Mouse (Mus musculus) neural tube, embryonic 11.5 days (tissue): ENCODE measurements at regions not wholly inside any gene's neighbourhood (a gene's known extent, or its start where the extent isn't known, plus 50 kb on each side); places are given as distances from the start of the nearest gene placed in this dataset.

Experiments used
- ATAC-seq: fragments of 200-750 bp; cut with Nextera tagmentation; 2 replicates; pipeline ENCODE4 v1.8.0; 2017; ENCODE audit warnings: moderate number of reproducible peaks, mild to moderate bottlenecking, moderate TSS enrichment, moderate library complexity; ENCODE audit not compliant: insufficient read depth, low FRiP score, low TSS enrichment
- DNase-seq: peaks from one replicate; pipeline ENCODE4 v3.0.0-alpha.2; 2015; ENCODE audit warnings: low spot score
- H3K27ac ChIP-seq: fragments of 300-500 bp; sonication (generic); 2 replicates; pipeline ENCODE4 v1.5.1; 2014; ENCODE audit warnings: low read depth, mild to moderate bottlenecking, low read length
- H3K27me3 ChIP-seq: fragments of 300-500 bp; sonication (generic); 2 replicates; pipeline ENCODE4 v1.6.1; 2014; ENCODE audit warnings: mild to moderate bottlenecking, low read length, mixed read lengths; ENCODE audit not compliant: control insufficient read depth, insufficient read depth
- H3K36me3 ChIP-seq: fragments of 300-500 bp; sonication (generic); 2 replicates; pipeline ENCODE4 v1.6.1; 2014; ENCODE audit warnings: mild to moderate bottlenecking, low read length, moderate library complexity, mixed read lengths; ENCODE audit not compliant: control insufficient read depth, insufficient read depth
- H3K4me1 ChIP-seq: fragments of 300-500 bp; sonication (generic); 2 replicates; pipeline ENCODE4 v1.6.1; 2014; ENCODE audit warnings: low read length, mixed read lengths; ENCODE audit not compliant: control insufficient read depth, insufficient read depth
- H3K4me2 ChIP-seq: fragments of 300-500 bp; sonication (generic); 2 replicates; pipeline ENCODE4 v1.6.1; 2014; ENCODE audit warnings: low read depth, mild to moderate bottlenecking, moderate library complexity
- H3K4me3 ChIP-seq: fragments of 300-500 bp; sonication (generic); 2 replicates; pipeline ENCODE4 v1.5.1; 2014; ENCODE audit warnings: low read depth, low read length
- H3K9ac ChIP-seq: fragments of 300-500 bp; sonication (generic); 2 replicates; pipeline ENCODE4 v1.6.1; 2014; ENCODE audit warnings: mild to moderate bottlenecking, low read length
- H3K9me3 ChIP-seq: fragments of 300-500 bp; sonication (generic); 2 replicates; pipeline ENCODE4 v1.6.1; 2016; ENCODE audit warnings: low read length; ENCODE audit not compliant: control insufficient read depth
- WGBS: fragments of 180-500 bp; shearing (Covaris S2); extraction: QIAGEN DNeasy Blood & Tissue Kit; methylation state at CpG from one replicate; pipeline ENCODE4 v1.1.7; 2014; 5-methylcytosine and 5-hydroxymethylcytosine counted together

DNA sequence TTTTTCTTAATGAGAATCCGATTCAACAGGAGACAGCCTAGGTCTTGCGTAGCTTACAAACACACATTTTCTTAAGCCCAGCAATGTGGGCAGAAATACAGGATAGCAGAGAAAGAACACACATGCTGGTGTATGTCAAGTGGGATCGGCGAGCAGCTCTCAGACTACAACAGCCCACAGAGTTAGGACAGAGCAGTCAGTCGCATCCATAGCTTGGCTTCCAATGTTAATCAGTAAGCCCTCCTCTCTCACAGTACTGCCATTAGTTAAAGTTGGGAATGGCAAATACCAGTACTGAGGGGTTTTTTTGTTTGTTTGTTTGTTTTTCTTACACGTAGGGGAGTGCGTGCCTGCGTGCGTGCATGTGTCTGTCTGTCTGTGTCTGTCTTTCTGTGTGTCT is 212.0 kb upstream of the Jarid2 start:
- no peak overlapping the region for H3K4me3 ChIP-seq
- no peaks in the 10 kb centered on the region for H3K36me3 ChIP-seq
- H3K27me3 ChIP-seq, result peaks cover 2% of the 10 kb centered on the region; the same call in 1 of the 2 replicates
- DNase-seq (no peak), ATAC-seq (no peak)
- WGBS, result 90% methylated on average over 9 of the region's 9 CpGs
- H3K9ac ChIP-seq, result no peak overlapping the region
- no peak overlapping the region for H3K4me2 ChIP-seq
- H3K9me3 ChIP-seq, result no peaks in the 10 kb centered on the region
- H3K27ac ChIP-seq, result no peak overlapping the region
- no peaks in the 10 kb centered on the region for H3K4me1 ChIP-seq

DNA sequence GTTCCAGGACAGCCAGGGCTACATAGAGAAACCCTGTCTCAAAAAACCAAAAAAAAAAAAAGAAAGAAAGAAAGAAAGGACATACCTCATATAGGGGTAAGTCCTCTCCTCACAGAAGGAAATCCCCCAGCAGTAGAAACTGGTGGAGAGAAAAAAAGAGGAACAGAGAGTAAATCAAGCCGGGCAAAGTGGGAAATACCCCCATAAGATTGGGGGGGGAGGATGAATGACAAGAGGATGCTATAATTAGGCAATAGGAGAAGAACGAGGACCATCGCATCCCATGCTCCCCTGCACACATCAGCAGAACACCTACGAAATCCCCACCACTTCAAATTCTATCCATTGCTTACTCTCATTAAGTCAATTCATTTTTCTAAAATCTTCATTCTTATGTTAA is 211.1 kb upstream of the Jarid2 start:
- ATAC-seq (no peak), DNase-seq (no peak)
- Histone ChIP-seq H3K9me3 (no peaks in the 10 kb centered on the region), H3K4me1 (no peaks in the 10 kb centered on the region), H3K4me2 (no peak overlapping the region), H3K27ac (no peak overlapping the region), H3K4me3 (no peak overlapping the region), H3K27me3 (peaks cover 2% of the 10 kb centered on the region; the same call in 1 of the 2 replicates), H3K9ac (no peak overlapping the region), H3K36me3 (no peaks in the 10 kb centered on the region)
- WGBS, result 88% methylated on average over 4 of the region's 4 CpGs

DNA sequence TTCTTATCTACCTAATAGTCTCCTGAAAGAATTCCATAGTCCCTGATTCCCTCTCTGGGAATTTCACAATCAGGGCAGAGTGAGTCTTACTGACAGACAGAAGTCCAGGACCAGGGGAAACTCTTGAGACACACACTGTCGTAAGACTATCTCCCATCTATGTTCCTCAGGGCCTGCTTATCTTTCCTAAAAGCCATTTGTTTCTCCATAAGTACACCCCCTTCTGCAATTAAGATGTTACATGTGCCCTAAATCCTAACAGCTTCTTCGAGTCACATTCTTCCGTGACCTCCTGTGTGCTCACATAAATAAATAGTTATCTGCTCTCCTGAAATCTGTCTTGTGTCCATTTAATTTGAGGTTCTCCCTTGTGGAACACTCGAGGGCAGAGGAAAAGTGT is 205.8 kb upstream of the Jarid2 start:
- no peak overlapping the region for H3K27ac ChIP-seq
- ATAC-seq, result no peak
- 80% methylated on average over 4 of the region's 4 CpGs for WGBS
- no peak overlapping the region for H3K4me3 ChIP-seq
- no peaks in the 10 kb centered on the region for H3K9me3 ChIP-seq
- H3K27me3 ChIP-seq, result no peaks in the 10 kb centered on the region
- H3K36me3 ChIP-seq, result no peaks in the 10 kb centered on the region
- no peak for DNase-seq
- no peaks in the 10 kb centered on the region for H3K4me1 ChIP-seq
- no peak overlapping the region for H3K4me2 ChIP-seq
- no peak overlapping the region for H3K9ac ChIP-seq

DNA sequence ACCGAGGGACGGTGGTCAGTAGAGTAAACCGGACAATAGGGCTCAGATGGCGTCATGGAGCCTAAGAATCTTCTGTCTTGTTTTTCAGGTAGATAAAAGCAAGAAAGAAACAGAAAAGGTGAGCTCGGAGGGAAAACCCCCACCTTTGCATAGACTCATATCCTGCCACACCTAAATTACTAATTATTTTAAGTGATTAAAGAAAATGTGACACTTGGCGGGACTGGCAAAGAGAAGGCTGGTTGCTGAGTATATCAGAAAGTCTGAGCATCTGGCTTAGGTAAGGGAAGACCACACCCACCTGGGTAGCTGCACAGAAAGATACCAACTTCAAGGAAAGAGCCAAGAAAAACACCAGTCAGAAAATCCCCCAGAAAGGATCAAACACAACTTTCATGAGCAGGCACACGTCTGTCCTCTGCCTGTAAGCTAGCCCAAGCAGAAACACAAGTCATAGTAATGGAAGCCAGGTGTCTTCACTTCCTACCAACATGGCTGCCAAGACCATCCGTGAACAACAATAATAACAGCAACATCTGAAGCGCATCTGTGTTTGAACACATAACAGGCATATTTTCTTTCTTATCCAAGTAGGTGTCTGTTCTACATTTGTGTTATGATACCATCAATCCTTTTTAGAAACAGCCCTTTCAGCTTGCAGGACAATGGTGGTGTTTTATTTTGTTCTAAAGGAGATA is 198.3 kb upstream of the Jarid2 start:
- Histone ChIP-seq H3K36me3 (no peaks in the 10 kb centered on the region), H3K4me3 (no peak overlapping the region), H3K27me3 (no peaks in the 10 kb centered on the region), H3K4me1 (no peaks in the 10 kb centered on the region), H3K27ac (no peak overlapping the region), H3K9ac (no peak overlapping the region), H3K9me3 (no peaks in the 10 kb centered on the region), H3K4me2 (no peak overlapping the region)
- no peak for ATAC-seq
- DNase-seq, result no peak
- WGBS, result 85% methylated on average over 9 of the region's 9 CpGs

DNA sequence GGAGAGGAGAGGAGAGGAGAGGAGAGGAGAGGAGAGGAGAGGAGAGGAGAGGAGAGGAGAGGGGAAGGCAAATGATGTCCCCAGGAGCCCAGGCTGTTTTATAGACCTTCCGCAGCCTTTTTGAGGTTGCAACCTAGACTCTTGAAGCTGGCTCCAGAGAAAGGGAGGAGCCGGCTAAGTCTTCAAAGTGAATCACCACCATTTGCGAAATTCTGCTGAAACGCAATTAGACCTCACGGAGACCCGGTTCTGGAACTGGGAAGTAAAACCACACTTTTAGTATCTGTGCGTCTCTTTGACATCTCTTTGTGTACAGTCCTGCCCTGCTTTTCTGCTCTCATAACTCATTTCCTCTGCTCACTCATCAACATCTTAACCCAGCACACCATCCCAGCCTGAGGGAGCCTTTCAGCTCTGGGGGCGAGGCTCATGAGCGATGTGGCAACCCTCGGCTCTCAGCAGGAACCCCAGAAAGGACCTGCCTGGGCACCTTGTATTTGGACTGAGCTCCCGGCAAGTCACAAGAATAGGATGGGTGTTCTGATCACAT is 196.6 kb upstream of the Jarid2 start:
- Histone ChIP-seq H3K9me3 (no peaks in the 10 kb centered on the region), H3K4me3 (no peak overlapping the region), H3K9ac (no peak overlapping the region), H3K4me1 (no peaks in the 10 kb centered on the region), H3K4me2 (no peak overlapping the region), H3K36me3 (no peaks in the 10 kb centered on the region), H3K27ac (no peak overlapping the region), H3K27me3 (no peaks in the 10 kb centered on the region)
- WGBS, result 71% methylated on average over 11 of the region's 11 CpGs
- no peak for DNase-seq
- ATAC-seq, result no peak

DNA sequence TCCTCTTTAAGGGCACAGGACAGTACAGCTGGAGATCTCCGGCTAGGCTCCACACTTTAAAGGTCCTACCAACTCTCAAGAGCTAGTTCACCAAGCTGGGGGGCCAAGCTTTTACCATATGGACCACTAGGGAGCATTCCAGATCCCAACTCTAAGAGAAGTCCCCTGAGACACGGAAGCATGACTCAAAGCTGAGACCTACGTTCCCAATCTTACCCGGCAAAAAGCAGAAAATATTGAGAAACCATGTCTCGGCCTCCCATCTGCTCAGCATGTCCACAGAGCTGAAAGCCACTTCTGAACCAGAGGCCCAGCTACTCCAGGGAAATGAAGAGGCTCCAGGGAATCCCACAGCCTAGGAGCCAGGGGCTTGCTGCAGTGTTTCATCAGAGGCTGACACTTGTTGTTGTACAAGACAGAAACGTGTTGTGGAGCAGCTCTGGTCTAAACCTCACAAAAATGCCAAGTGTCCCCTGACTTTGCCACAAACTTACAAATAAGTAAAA is 194.6 kb upstream of the Jarid2 start:
- H3K4me2 ChIP-seq, result no peak overlapping the region
- no peaks in the 10 kb centered on the region for H3K36me3 ChIP-seq
- H3K4me3 ChIP-seq, result no peak overlapping the region
- WGBS, result 89% methylated on average over 6 of the region's 6 CpGs
- H3K27ac ChIP-seq, result no peak overlapping the region
- no peak overlapping the region for H3K9ac ChIP-seq
- no peak for DNase-seq
- H3K9me3 ChIP-seq, result no peaks in the 10 kb centered on the region
- no peak for ATAC-seq
- H3K27me3 ChIP-seq, result no peaks in the 10 kb centered on the region
- no peaks in the 10 kb centered on the region for H3K4me1 ChIP-seq

DNA sequence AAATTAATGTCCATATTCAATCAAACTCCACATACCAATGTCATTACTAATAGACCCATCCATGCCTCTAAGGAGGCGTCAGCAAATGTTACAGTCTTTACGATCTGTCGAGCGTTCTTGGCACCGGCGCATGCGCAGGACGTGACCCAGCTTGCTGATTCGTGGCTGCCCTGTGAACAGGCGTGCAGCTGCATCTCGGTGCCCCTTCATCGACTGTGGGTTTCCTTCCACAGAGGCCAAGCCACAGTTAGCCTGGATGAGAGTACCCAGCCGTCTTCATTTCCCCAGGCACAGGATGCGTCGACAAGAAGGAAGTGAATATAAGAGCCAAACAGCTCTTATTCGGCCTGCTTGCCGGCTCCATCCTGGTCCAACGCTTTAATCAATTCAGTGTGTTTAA is 193.8 kb upstream of the Jarid2 start:
- no peak overlapping the region for H3K4me3 ChIP-seq
- 89% methylated on average over 18 of the region's 18 CpGs for WGBS
- no peaks in the 10 kb centered on the region for H3K9me3 ChIP-seq
- no peak overlapping the region for H3K27ac ChIP-seq
- H3K27me3 ChIP-seq, result no peaks in the 10 kb centered on the region
- no peak overlapping the region for H3K4me2 ChIP-seq
- ATAC-seq (no peak), DNase-seq (no peak)
- no peak overlapping the region for H3K9ac ChIP-seq
- no peaks in the 10 kb centered on the region for H3K4me1 ChIP-seq
- H3K36me3 ChIP-seq, result no peaks in the 10 kb centered on the region

DNA sequence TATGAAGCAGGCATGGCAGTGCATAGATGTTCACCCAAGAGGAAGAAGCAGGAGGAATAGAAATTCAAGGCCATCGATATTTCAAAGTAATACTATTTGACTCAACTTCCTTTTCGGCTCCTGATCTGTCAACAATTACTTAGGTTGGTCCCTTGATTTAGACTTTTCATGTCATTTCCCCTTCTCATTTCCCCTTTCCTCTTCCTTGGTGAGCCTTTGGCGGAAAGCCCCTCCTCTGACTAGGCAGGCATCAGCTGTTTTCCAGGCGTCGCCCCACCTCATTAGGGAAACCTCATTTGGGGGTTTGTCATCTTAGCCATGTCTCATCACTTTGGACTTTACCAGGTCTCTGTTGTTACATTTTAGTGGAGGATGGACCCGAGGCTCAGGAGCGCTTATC is 191.0 kb upstream of the Jarid2 start:
- H3K36me3 ChIP-seq, result no peaks in the 10 kb centered on the region
- H3K27ac ChIP-seq, result no peak overlapping the region
- no peaks in the 10 kb centered on the region for H3K27me3 ChIP-seq
- no peak overlapping the region for H3K9ac ChIP-seq
- H3K9me3 ChIP-seq, result no peaks in the 10 kb centered on the region
- ATAC-seq, result no peak
- H3K4me1 ChIP-seq, result no peaks in the 10 kb centered on the region
- no peak for DNase-seq
- WGBS, result 93% methylated on average over 7 of the region's 7 CpGs
- no peak overlapping the region for H3K4me3 ChIP-seq
- no peak overlapping the region for H3K4me2 ChIP-seq

DNA sequence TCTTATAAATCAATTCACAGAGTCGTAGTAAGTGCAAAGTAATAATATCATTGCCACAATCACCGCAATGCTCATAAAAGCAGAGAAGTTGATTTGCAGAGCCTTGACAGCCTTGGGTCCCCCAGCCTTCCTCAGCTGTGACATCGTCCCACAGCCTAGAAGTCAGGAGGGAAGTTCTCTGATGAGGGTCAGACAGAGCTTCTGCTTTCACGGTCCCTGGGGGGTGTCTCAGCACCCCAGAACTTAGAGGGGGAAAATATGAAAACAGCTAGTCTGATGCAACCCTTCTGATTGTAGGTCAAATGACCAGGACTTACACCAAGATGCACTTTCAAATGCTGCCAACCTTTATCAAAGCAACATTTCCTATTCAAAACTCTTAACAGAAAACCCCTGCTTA is 188.9 kb upstream of the Jarid2 start:
- Histone ChIP-seq H3K27me3 (no peaks in the 10 kb centered on the region), H3K4me1 (no peaks in the 10 kb centered on the region), H3K9me3 (no peaks in the 10 kb centered on the region), H3K36me3 (no peaks in the 10 kb centered on the region), H3K27ac (no peak overlapping the region), H3K4me3 (no peak overlapping the region), H3K4me2 (no peak overlapping the region), H3K9ac (no peak overlapping the region)
- 80% methylated on average over 4 of the region's 4 CpGs for WGBS
- DNase-seq (no peak), ATAC-seq (no peak)
